Mouse (Mus musculus): Measurements from ENCODE around the gene Zcchc3.
"Not testable (repeated sequence)": the region's sequence is repeated elsewhere in the genome, so short reads cannot be mapped to it uniquely, and the experiment has no call there.

The Zcchc3 gene

DNA sequence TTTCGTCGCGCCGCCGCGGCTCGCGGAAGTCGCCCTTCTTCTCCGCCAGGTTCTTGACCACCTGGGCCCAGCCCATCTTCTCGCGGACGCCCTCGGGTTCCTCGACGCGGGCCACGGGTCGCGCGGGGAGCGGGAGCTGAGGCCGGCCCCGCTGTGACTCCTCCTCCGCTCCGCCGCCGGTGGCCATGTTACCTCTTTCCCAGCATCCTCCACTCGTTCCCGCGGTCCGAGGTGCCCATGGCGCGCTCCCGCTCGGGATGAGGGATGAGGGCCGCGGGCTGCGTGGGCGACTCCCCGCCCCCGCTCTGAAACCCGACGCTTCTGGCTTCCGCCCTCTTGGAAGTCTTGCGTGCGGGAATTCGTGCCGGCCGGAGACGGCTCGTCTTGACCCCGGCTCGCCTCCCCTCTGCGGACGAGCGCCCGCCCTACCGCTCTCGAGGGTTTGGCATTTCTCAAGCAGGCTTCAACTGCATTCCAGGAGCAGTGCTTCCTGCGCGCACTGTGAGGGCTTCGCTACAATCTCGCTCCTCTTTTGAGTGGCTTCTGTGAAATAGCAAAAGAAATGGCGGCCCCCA lies at the start of gene Zcchc3:
Zcchc3 (minus strand) TSS at position 437 of the 575 bp plus-strand sequence.
- DNase-seq: peak; percentile 86

DNA sequence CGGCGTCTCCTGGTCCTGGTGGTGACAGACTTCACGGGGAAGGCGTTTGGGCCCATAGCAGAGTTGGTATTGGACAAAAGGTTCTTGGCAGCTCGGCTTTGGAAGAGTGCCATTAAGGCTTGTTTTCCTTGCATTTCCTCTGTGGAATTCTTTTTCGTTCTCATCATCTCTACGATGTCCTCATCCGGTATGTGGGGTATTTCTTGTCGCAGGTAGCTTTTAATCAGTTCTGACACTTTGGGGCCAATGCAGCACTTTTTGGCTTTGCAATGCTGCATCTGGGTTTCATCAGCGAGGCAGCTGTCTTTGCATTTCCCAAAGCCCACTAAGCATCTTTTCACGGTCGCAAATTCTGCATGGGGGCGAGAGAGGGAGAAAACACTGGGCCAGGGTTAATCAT lies 44.4 kb upstream of the Zcchc3 start:
- no peak for DNase-seq

DNA sequence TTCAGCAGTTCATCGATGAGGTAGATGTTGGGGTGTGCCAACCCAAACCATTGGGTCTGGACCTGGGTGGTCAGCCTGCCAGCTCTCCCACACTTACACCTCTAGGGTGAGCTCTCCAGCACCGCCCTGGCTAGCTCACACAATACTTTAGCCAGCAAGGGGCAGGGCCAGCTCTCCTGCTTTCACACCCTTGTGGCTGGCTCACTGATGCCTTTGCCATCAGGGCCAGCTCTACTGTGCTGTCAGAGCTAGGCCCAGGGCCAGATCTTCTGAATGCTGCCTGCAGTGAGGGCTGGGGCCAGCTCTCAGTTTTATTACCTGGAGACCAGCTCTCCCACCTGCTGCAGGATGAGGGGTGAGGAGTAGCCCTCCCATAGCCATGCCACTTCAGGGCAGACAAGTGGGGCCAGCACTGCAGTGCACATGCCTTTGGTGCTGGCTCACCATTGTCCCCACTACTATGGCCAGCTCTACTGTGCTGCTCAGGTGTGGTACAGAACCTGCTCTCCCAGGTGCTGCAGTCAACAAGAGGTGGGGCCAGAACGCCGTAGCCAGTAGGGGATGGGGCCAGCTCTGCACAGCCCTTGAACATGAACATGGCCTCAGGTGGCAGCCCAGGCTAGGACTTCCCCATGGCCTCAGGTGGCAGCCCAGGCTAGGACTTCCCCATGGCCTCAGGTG lies 37.4 kb upstream of the Zcchc3 start:
- DNase-seq: no peak

DNA sequence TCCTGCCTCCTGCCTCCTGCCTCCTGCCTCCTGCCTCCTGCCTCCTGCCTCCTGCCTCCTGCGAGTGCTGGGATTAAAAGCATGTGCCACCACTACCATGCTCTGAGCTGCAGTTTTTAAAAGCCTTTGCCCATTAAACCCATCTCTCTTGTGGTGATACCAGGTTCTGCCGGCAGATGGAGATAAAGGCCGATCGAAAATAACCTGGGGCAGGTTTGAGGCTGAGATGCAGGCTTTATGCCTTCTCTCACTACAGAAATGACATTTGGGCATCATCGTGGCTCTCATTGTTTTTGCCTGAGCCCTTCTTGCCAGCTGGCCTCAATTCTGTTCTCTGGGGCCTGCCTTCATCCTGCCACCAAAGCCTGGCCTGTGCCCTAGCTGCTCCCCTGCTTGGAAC lies 35.4 kb upstream of the Zcchc3 start:
- DNase-seq: peak; percentile 55

DNA sequence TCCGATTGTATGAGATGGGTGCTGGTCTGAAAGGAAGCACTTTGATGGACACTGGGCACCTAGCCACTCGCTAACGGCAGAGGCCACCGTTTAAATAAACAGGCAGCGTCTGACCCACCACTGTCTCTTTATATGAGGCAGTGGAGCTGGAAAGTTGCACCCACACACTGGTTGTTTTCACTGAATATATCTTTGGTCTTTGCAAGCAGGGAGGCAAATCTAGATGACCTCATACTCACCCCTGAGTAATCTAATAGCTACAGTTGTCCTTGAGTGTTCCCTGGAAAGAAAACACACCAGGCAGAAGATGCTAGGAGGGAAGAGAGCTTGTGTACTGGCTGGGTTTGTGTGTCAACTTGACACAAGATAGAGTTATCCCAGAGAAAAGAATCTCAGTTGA lies 32.6 kb upstream of the Zcchc3 start:
- DNase-seq: no peak

DNA sequence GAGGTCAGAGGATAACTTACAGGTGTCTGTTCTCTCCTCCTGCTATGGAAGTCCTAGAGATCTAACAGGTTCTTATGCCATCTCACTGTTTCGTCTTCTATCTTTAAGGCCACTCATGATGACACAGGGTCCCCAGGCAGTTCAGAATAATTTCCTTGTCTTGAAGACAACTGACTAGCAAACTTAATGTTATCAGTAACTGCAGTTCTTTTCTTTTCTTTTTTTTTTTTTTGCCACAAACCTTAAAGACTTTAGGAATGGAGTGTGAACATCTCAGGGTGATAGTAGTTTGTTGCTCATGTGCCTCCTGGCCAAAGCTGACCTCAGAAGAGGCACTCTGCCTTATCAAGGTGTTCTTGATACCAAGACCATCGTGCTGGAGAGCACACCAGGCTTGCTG lies 31.8 kb upstream of the Zcchc3 start:
- DNase-seq: no peak

DNA sequence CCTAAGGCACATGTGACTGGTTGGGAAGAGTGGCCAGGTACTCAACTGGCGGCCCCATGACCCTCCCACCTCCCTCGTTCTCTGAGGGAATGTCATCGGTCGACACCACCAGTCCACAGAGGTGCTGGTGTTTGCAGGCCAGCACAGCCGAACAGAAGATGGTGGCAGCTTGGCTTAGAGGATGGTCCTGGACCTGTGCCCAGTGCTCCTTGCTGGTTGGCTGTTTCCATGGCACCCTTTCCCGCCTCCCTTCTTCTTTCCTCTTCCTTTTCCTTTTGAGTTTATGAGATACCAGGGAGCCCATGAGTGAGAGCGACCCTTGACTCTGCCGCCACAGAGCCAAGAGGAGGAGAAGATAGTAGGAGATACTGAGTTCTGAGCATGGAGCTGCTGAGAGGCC lies 28.5 kb upstream of the Zcchc3 start:
- DNase-seq: no peak

DNA sequence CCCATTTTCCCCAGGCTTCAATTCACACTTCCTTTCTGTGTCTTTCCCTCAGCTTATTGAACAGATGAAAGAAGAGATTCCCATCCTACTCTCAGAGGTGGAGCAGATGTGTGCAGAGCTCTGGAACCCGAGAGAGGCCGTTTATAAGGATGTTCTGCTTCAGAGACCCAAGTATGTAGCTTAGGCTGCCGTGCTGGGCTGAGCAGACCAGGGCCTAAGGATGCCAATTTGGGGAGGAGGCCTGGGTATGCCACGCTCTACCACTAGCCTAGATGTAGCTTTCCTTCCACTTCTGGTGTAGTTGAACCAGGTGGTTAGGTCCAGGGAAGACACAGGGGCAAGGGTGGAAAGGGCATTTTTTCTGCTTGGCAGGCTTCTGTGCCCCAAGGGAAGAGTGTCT lies 27.5 kb upstream of the Zcchc3 start:
- DNase-seq: no peak

DNA sequence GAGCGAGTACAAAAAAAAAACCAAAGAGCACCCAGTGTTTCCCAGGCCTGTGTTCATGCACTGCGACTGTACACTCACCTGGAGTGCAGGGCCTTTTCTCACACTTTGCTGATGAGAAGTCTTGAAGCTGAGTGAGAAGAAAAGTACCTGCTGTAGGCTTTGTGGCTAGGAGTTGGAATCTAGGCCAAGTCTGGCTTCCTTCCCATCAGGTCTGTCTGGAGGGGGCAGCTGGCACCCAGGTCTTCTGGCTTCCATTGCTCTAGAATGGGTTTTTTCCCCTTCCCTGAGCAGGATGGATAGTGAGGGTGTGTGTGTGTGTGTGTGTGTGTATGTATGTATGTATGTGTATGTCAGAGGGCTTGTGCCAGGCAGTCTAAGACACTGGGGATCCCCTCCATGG lies 25.0 kb upstream of the Zcchc3 start:
- DNase-seq: no peak

DNA sequence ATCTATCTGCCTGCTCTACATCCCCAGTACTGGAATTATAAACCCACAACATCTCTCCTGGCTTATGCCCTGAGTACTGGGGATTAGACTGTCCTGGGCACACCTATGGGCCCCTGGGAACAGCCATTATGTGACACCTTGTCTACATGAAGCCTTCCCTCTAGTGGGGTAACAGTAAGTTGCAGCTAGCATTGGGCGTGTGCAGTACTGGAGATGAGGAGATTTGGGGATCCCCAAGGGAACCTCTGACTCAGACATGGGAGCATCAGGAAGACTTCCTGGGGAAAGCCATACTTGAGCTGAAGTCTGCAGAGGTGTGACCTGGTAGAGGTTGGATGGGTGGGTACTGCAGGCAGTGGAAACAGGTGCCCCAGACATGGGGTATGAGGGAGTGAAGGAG lies 24.1 kb upstream of the Zcchc3 start:
- no peak for DNase-seq

DNA sequence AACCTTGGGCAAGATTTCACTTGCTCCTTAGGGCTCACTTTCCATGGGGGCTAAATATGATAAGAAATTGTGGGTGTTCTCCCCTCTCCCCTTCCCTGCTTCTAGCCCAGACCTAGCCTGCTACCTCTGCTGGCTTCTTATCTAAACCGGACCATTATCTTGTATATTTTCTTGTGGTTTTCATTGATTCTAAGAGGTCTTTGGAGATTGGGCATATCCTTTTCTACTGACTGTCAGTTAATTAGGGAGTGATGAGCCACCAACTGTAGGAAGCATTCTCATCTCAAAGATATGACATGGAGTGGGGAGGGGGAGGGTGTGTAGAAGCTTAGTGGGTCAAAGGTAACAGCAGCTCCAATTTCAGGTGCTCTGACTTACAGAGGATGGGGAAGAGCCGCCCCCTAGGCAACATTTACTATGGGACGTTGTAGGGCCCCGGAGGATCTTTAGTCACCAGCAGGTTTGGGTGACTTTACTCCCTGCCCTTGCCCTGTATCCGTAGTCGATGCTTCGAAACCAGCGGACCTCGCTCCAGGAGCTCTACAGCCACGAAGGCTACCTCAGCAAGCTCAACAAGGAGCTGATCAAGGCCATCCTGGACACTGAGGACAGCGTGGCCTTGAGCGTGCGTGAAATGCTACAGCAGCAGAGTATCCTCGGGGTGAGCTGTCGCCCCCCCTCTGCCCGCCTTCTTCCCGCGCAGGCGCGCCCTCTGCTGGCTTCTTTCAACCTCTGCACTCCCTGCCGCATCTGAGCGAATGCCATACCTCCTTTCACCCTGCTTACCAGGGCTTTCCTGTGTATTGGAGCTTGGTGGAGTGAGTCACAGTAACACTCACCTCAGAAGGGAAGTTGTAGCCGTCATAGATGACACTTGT lies 22.4 kb upstream of the Zcchc3 start:
- peak; percentile 82 for DNase-seq

DNA sequence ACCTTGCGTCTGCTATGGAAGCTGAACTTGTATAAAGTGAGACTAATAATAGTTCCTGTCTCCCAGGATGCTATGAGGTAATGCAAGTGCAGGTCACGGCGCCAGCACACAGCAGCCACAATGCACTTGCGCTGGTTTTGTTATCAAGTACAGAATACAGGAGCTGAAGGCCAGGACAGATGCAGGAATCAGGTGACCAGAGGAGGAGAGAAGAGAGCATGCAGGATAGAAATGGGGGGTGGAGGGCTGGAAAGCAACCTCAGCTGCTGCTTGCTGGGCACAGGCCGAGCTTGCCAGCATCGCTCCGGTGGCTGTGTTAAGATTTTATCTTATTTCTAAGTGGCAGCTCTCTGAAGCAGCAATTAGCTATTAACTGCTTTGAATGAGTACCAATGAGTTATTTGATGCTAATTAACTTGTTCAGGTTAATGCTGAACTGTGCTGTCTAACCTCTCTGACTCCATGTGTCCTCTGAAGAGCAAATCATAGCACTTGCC lies 21.6 kb upstream of the Zcchc3 start:
- DNase-seq: no peak

DNA sequence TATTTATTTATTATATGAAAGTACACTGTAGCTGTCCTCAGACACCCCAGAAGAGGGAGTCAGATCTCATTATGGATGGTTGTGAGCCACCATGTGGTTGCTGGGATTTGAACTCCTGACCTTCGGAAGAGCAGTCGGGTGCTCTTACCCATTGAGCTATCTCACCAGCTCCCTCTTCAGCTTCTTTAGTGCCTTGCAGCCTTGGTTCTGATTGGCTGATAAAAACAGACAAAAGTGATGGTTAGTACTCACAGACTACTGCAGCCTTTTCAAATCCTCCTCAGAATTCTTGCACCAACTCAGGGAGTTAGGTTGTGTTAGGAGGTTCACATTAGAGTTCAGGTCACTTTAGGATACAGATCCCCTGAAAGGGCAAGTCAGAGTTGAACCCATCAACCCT lies 13.7 kb upstream of the Zcchc3 start:
- DNase-seq: not testable (repeated sequence)

DNA sequence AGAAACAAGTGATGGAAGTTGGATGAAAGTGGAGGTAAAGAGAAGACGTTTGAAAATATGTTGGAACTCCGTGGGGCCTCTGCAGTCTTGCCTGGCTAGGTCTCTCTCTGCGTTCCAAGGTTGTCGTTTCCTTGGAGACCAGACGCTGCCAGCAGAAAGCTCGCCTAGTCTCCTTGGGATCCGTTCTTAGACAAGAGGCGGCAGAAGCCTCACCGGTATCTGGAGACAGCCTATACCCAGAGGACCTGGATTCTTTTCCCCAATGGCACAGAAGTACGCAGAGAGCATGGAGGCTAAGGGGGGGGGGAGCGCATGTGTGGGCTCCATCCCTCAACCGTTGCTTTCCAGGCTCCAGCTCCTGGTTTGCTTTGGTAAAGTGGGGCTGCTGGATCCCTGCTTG lies 12.7 kb upstream of the Zcchc3 start:
- DNase-seq: peak; percentile 9

DNA sequence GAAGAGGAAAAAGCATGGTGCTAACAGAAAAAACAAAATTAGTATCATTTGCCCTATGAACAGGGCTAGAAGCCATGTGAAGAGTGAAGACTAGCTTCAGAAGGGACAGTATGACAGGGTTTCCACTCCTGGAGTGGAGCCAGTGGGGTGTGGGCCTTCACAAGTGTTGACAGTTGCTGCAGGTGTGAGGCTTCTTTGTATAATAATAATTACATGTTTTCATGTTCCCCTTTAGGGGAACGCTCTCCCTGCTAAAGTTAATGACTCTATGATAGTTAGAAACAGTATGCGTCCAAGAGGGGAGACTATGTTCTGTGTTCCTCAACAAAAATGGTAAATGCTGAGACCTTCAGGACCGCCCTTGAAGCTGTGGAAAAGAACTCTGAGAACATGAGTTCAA lies 959 bp upstream of the Zcchc3 start:
- DNase-seq: no peak

DNA sequence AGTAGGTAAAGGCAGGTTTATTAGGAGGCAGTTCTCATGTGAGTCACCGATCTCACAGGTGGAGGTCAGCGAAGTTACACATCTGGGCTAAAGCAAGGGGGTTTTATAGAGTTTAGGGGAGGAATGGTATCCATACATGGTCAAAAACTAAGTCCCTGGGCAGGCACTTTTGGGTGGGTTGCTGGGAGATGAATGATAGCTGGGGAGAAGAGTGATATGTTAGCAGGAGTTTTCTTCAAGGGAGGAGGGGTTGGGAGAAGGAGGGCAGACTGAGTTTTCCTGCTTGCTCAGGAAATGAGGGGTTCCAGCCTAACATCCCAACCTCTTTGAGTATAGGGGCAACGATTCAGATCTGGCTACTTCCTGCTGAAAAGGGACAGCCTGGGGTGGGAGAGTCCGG lies 460 bp upstream of the Zcchc3 start, which contains the start of gene 6820408C15Rik:
6820408C15Rik (plus strand) TSS at position 301 of the 400 bp plus-strand sequence.
- no peak for DNase-seq

DNA sequence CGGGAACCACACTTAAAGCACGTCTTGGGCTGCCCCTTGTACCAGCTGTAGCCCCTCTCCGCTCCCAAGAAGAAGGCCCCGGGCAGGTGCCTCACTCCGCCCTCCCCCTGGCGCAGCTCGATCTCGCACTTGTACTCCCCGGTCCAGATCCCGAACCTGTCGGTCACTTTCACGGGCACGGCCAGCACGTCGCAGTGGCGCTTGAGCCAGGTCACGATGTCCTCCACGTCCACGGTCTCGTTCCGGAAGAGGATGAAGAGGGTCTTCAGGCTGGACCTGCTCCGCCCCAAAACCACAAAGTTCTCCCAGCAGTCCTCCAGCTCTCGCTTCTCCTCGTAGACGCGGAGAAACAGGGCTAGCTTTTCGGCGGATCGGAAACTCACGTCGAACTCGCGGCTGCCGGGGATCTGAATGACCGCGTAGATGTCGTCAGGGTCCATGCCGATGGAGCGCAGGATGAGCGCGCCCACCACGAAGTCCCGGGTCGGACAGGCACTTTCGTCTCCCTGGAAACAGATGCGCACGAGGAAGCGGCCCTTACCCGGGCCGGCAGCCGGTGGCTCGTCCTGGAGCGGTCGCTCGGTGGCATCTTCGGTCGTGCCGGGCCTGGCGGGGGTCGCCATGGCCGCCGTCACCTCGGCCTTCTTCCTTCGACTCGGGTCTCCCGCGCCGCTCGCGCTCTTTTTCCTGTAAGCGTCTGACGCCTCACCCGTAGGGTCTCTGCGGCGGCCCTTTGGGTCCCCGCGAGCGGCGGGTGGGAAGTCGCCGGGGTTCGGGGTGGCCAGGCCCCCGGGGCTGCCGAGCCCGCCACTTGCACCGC lies 852 bp downstream of the Zcchc3 start:
- no peak for DNase-seq

DNA sequence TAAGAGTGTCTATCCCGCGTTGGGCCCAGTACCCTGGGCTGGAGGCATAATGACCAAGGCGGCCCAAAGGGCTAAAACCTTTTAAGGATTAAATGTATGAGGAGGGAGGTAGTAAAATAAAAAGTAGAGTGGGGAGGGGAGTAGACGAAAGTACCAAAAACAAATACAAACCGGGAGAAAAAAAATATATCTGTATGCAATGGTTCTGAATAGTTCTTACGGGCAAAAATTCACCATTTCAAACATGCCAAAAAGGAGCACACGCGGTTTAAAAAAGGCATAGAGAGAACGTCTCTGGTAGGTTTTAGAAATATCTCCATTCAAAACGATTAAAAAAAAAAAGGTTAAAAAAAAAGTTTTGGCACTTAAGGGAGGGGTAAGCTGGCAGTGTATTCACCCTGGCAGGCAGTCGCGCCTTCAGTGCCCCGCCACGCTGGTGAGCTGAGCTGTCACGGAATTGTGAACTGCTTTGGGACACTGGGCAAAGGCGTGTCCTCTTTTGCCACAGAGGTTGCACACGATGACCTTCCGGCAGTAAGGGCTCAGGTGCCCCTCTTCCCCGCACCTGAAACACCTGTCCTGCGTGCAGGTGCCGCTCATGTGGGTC lies 1.6 kb downstream of the Zcchc3 start:
- DNase-seq: no peak

DNA sequence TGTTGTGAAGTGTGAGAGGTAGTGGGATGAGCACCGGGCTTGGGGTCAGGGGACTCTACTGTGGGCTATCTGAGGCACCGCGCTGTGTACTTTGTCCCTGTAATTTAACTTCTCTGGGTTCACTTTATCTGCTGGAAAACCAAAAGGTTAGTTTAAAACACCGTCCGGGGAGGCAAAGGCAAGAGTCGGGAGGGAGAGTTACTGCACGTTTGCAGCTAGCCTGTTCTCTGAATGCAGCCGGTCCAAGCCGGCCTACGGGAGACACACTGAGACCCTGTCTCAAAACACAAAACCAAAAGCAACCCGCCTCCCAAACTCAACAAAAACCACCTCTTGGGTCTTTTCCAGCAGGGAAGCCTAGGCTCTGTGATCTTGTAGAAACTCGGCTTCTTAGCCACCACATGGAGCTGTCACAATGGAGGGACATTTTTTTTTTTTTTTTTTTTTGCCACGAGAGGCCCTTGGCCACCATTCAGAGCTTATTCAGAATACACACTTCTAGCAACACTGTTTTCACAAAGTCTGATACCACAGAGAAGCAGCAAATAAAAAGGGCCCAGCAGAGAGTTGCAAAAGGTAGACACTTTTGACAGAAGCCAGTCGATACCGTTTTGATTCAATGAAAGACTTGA lies 2.2 kb downstream of the Zcchc3 start:
- DNase-seq: no peak

DNA sequence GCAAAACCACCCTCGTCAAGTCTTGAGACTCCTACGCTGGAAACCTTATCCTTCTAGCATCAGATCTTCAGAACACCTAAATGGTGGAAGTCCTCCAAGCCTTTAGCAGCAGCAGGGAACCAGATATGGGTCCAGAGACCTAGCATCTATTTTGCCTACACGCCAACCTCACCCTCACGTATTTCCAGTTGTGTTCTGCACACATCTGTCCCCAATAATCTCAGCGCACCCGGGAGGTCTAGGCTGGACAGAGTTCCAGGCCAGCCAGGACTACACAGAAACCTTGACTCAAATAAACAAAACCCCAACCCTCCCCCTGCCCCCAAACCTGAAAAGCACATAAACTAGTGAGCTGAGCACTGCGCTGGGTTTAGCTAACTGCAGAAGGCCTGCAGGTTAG lies 3.4 kb downstream of the Zcchc3 start:
- no peak for DNase-seq

DNA sequence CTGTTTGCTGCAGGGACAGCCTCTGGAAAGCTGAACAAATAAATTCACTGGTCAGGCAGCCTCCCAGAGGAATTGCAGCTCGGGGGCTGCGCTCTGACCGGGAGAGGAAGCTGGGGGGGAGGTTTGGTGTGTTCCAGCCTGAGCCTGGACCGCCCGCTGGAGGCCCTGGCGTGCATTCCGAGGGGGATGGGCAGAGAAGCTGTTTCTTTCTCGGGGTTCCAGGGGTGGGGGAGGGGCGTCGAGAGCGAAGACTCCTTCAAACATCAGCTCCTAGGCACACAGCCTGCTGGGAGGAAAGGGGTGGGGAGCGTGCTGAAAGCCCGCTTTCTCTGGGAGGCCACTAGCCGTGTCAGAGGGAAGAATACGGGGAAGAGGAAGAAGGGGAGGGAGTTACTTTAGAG lies 3.9 kb downstream of the Zcchc3 start:
- DNase-seq: peak; percentile 85

DNA sequence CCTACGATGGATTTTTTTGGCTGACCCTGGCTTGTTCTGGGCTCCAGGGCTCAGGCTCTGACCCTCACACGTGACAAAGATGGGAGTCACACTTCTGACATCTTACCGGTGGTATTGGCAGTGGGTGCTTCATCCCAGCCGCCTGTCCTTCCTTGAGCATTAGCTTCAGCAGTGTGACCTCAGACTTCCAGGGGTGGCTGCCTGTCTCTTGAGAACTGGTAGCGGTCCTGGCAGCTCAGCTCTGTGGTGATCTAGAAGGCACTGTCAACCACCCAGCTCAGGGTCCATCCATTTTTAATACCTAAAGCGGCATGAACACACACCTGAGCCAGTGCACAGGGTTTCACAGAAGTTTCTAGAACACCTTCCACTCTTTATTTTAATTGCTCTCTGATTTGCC lies 5.0 kb downstream of the Zcchc3 start:
- DNase-seq: no peak
